Mouse (Mus musculus) MEL (cell line): Measurements from ENCODE around the gene Ints7. TPM values are rescaled to one million over a fixed set of nuclear protein-coding genes. Genes with fewer than 3 reads are reported as not detected.

Experiments
- DNase-seq: peaks from one replicate; pipeline ENCODE4 v3.0.0; 2011; ENCODE audit warnings: low read depth, low spot score
- H3K27ac ChIP-seq: 2 replicates; pipeline ENCODE4 v1.5.1; 2012; ENCODE audit warnings: low read depth, mild to moderate bottlenecking, control low read depth, low read length, moderate library complexity; ENCODE audit not compliant: control insufficient read depth
- H3K27me3 ChIP-seq, 2 experiments: fragments of 150-350 bp in 1 of 2; sonication (generic) in 1 of 2; 2 replicates each; pipeline ENCODE4 v1.6.1; 2012; ENCODE audit warnings: low read length in 2 of 2, mild to moderate bottlenecking in 2 of 2, improper control_type of control experiment in 1 of 2, moderate library complexity in 1 of 2; ENCODE audit not compliant: insufficient read depth in 2 of 2, control insufficient read depth in 1 of 2
- H3K36me3 ChIP-seq, 2 experiments: 2 replicates each; pipeline ENCODE4 v1.6.1; 2012 to 2014; ENCODE audit warnings: low read length in 2 of 2, improper control_type of control experiment in 1 of 2, inconsistent platforms in 1 of 2, mild to moderate bottlenecking in 1 of 2; ENCODE audit not compliant: insufficient read depth in 2 of 2, control insufficient read depth in 1 of 2
- H3K4me1 ChIP-seq, 2 experiments: fragments of 150-350 bp in 1 of 2; sonication (generic) in 1 of 2; 2 replicates each; pipeline ENCODE4 v1.6.1; 2012; ENCODE audit warnings: low read length in 2 of 2, improper control_type of control experiment in 1 of 2, mild to moderate bottlenecking in 1 of 2; ENCODE audit not compliant: insufficient read depth in 2 of 2, control insufficient read depth in 1 of 2
- H3K4me3 ChIP-seq, 2 experiments: fragments of 150-350 bp in 1 of 2; sonication (generic) in 1 of 2; 2 replicates each; pipeline ENCODE4 v1.5.1; 2012; ENCODE audit warnings: low read depth in 2 of 2, low read length in 2 of 2, mild to moderate bottlenecking in 2 of 2, moderate library complexity in 2 of 2, control low read depth in 1 of 2, improper control_type of control experiment in 1 of 2; ENCODE audit not compliant: control insufficient read depth in 1 of 2, insufficient read depth in 1 of 2
- H3K79me2 ChIP-seq: 2 replicates; pipeline ENCODE4 v1.6.1; 2012; ENCODE audit warnings: mild to moderate bottlenecking, low read length, moderate library complexity; ENCODE audit not compliant: control insufficient read depth, poor library complexity, insufficient read depth
- H3K9ac ChIP-seq: 2 replicates; pipeline ENCODE4 v1.6.1; 2012; ENCODE audit warnings: low read depth, mild to moderate bottlenecking, control low read depth, low read length, moderate library complexity; ENCODE audit not compliant: control insufficient read depth, poor library complexity, severe bottlenecking
- H3K9me3 ChIP-seq: fragments of 150-350 bp; sonication (generic); replicated peaks from 2 replicates; pipeline ENCODE4 v1.6.1; 2012; ENCODE audit warnings: mild to moderate bottlenecking, low read length, improper control_type of control experiment, moderate library complexity; ENCODE audit not compliant: insufficient read depth
- BHLHE40 ChIP-seq: IDR thresholded peaks from 2 replicates; pipeline ENCODE4 v1.6.1; 2012; ENCODE audit warnings: low read depth, mild to moderate bottlenecking, inconsistent platforms, low read length, improper control_type of control experiment, borderline replicate concordance
- CHD1 ChIP-seq: IDR thresholded peaks from 2 replicates; pipeline ENCODE4 v1.6.1; 2012; ENCODE audit warnings: low read depth, mild to moderate bottlenecking, inconsistent platforms, low read length, improper control_type of control experiment
- E2F4 ChIP-seq: IDR thresholded peaks from 2 replicates; pipeline ENCODE4 v1.6.1; 2011; ENCODE audit warnings: low read depth, low read length, improper control_type of control experiment, borderline replicate concordance
- EP300 ChIP-seq, 2 experiments: IDR thresholded peaks; 2 replicates each; pipeline ENCODE4 v1.6.1; 2011; ENCODE audit warnings: improper control_type of control experiment in 2 of 2, low read length in 2 of 2, low read depth in 1 of 2, mild to moderate bottlenecking in 1 of 2
- HCFC1 ChIP-seq: IDR thresholded peaks from 2 replicates; pipeline ENCODE4 v1.6.1; 2012; ENCODE audit warnings: low read depth, mild to moderate bottlenecking, inconsistent platforms, low read length, improper control_type of control experiment, moderate library complexity
- MAX ChIP-seq: IDR thresholded peaks from 2 replicates; pipeline ENCODE4 v1.6.1; 2011; ENCODE audit warnings: low read length, improper control_type of control experiment
- MYB ChIP-seq: IDR thresholded peaks from 2 replicates; pipeline ENCODE4 v1.6.1; 2011; ENCODE audit warnings: mild to moderate bottlenecking, low read depth, low read length, improper control_type of control experiment
- NRF1 ChIP-seq: IDR thresholded peaks from 2 replicates; pipeline ENCODE4 v1.6.1; 2014; ENCODE audit warnings: low read depth, mild to moderate bottlenecking, inconsistent platforms, low read length, improper control_type of control experiment, moderate library complexity; ENCODE audit not compliant: poor library complexity, insufficient read depth, severe bottlenecking
- POLR2AphosphoS2 ChIP-seq: IDR thresholded peaks from 2 replicates; pipeline ENCODE4 v1.6.1; 2011; ENCODE audit warnings: low read length, improper control_type of control experiment
- RAD21 ChIP-seq: IDR thresholded peaks from 2 replicates; pipeline ENCODE4 v1.6.1; 2011; ENCODE audit warnings: mild to moderate bottlenecking, low read depth, low read length, improper control_type of control experiment
- SIN3A ChIP-seq: IDR thresholded peaks from 2 replicates; pipeline ENCODE4 v1.6.1; 2012; ENCODE audit warnings: low read length, improper control_type of control experiment, inconsistent platforms
- TCF12 ChIP-seq: IDR thresholded peaks from 2 replicates; pipeline ENCODE4 v1.6.1; 2014; ENCODE audit warnings: low read depth, mild to moderate bottlenecking, inconsistent platforms, low read length, improper control_type of control experiment, moderate library complexity
- USF2 ChIP-seq, 2 experiments: IDR thresholded peaks; 2 replicates each; pipeline ENCODE4 v1.6.1; 2011 to 2012; ENCODE audit warnings: improper control_type of control experiment in 2 of 2, low read length in 2 of 2, borderline replicate concordance in 1 of 2, inconsistent platforms in 1 of 2, low read depth in 1 of 2, mild to moderate bottlenecking in 1 of 2; ENCODE audit not compliant: insufficient read depth in 1 of 2
- ZC3H11A ChIP-seq: IDR thresholded peaks from 2 replicates; pipeline ENCODE4 v1.6.1; 2012; ENCODE audit warnings: low read depth, mild to moderate bottlenecking, inconsistent platforms, low read length, improper control_type of control experiment
- ZNF384 ChIP-seq: IDR thresholded peaks from 2 replicates; pipeline ENCODE4 v1.6.1; 2012; ENCODE audit warnings: low read depth, mild to moderate bottlenecking, inconsistent platforms, low read length, improper control_type of control experiment
- polyA plus RNA-seq, 2 experiments: library from polyadenylated mRNA; stranded (reverse) in 1 of 2; unstranded in 1 of 2; fragments of >175 nt in 1 of 2; fragments of >200 nt in 1 of 2; gene quantifications; 2 replicates each; pipeline versions ENCODE4 v1.2.1 to v1.2.4; 2012; ENCODE audit warnings: low replicate concordance in 2 of 2, low read depth in 1 of 2; ENCODE audit not compliant: insufficient read length in 2 of 2, insufficient read depth in 1 of 2, missing spikeins in 1 of 2
- total RNA-seq: library from RNA; depleted of rRNA; stranded (reverse); fragments of 300-350 nt; gene quantifications from 2 replicates; pipeline ENCODE4 v1.2.3, GENCODE M21; 2012

Ints7 gene
- total and polyA plus RNA-seq, 3 experiments = 44.2 to 84.5 (median 83.5) TPM

GRCm38 (mm10) chr1:191624492-191624891, 49.1 kb downstream of the Ints7 start:
- Histone ChIP-seq H3K4me1 (no peaks in the 10 kb centered on the region), H3K79me2 (no peaks in the 10 kb centered on the region), H3K36me3 (peaks cover 0 to 8% of the 10 kb centered on the region in 2 experiments; a peak in 1 of 4 replicates), H3K27me3 (no peaks in the 10 kb centered on the region), H3K27ac (no peak overlapping the region), H3K4me3 (no peak overlapping the region), H3K9me3 (no peaks in the 10 kb centered on the region), H3K9ac (no peak overlapping the region)
- no peak for DNase-seq
- TF ChIP-seq POLR2AphosphoS2 (no peak), MAX (no peak), ZC3H11A (no peak), CHD1 (no peak), ZNF384 (no peak)

- Histone ChIP-seq H3K27me3 (no peaks in the 10 kb centered on the region), H3K4me1 (no peaks in the 10 kb centered on the region), H3K27ac (no peak overlapping the region), H3K9ac (no peak overlapping the region), H3K79me2 (no peaks in the 10 kb centered on the region), H3K4me3 (no peak overlapping the region), H3K36me3 (peaks cover 0 to 6% of the 10 kb centered on the region in 2 experiments; a peak in 1 of 4 replicates), H3K9me3 (no peaks in the 10 kb centered on the region)
- no peak for DNase-seq
- TF ChIP-seq SIN3A (no peak), TCF12 (no peak), HCFC1 (no peak)
Observed at GRCm38 (mm10) chr1:191625026-191625425, 49.6 kb downstream of the Ints7 start.

GRCm38 (mm10) chr1:191625620-191626019, 50.2 kb downstream of the Ints7 start:
- Histone ChIP-seq H3K27ac (no peak overlapping the region), H3K79me2 (no peaks in the 10 kb centered on the region), H3K9me3 (no peaks in the 10 kb centered on the region), H3K4me1 (no peaks in the 10 kb centered on the region), H3K36me3 (peaks cover 0 to 3% of the 10 kb centered on the region in 2 experiments; a peak in 1 of 4 replicates), H3K9ac (no peak overlapping the region), H3K27me3 (no peaks in the 10 kb centered on the region), H3K4me3 (no peak overlapping the region)
- TF ChIP-seq USF2 (IDR thresholded peaks at IDR 0.05; ENCODE audit: borderline replicate concordance in 1 of 2, insufficient read depth in 1 of 2, low read depth in 1 of 2, low read length in 2 of 2) = no peak
- TF ChIP-seq ZNF384 = no peak
- no peak for TF ChIP-seq MYB
- TF ChIP-seq NRF1 = no peak
- no peak for TF ChIP-seq EP300 (IDR thresholded peaks at IDR 0.05; ENCODE audit: low read depth in 1 of 2, low read length in 2 of 2)
- TF ChIP-seq RAD21 = no peak
- TF ChIP-seq E2F4 = no peak
- no peak for TF ChIP-seq ZC3H11A
- TF ChIP-seq BHLHE40 = no peak
- DNase-seq = no peak
